Mouse (Mus musculus): ENCODE measurements around the gene Slc2a9. TPM values are rescaled to one million over a fixed set of nuclear protein-coding genes. Genes with fewer than 3 reads are reported as not detected.

The Slc2a9 gene
- polyA plus RNA-seq, 1 experiment from 2014 or later: 0.64 TPM

DNA sequence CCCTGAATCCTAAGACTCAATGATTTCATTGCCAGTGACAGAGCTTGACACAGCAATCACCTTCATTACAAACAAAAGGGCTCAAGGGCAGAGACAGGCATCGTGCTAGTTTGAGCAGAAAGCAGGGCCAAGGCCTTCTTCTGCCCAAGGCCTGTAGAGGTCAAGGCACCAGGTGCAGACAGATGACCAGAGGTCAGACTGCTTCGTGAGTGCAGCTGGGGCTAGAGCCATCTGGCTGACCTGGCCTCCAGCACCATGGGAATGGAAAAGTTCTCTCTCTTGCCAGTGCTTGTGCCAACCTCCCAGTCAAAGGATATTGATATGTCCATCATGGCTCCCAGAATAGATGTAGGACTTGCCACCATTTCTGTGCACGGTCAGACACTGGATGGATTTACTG is 33.9 kb upstream of the Slc2a9 start:
- no peak overlapping the region for H3K9ac ChIP-seq
- H3K36me3 ChIP-seq: peaks cover 100% of the 10 kb centered on the region
- no peak overlapping the region for H3K4me3 ChIP-seq
- peaks cover 10% of the 10 kb centered on the region; the same call in 1 of the 2 replicates for H3K4me1 ChIP-seq (replicated peaks)
- WGBS: 85% methylated on average over 3 of the region's 3 CpGs
- H3K4me2 ChIP-seq: no peak overlapping the region
- ATAC-seq (ENCODE audit: low read depth): no peak
- H3K27me3 ChIP-seq: no peaks in the 10 kb centered on the region
- no peak overlapping the region for H3K27ac ChIP-seq (replicated peaks)
- no peaks in the 10 kb centered on the region for H3K9me3 ChIP-seq

DNA sequence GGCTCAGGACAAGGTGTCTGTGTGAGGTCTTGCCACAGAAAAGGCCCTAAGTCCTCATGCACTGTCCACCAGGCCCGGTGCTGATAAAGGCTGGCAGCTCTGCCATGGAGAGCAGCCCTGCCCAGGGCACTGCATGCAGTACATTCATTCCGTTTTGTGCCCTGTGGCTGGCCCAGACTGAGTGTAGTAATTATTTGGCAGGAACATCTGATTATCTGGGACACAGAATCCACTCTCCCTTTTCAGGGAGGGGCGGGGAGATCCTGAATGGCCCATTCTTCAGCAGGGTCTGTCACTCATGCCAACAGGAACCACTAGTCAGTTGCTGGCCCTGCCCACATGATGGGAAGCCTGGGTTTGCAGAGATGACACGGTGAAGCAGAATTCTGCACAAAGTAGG is 29.1 kb upstream of the Slc2a9 start:
- no peaks in the 10 kb centered on the region for H3K9me3 ChIP-seq
- WGBS: 85% methylated on average over 4 of the region's 4 CpGs
- no peaks in the 10 kb centered on the region for H3K4me1 ChIP-seq (replicated peaks)
- H3K27ac ChIP-seq (replicated peaks): no peak overlapping the region
- peaks cover 100% of the 10 kb centered on the region for H3K36me3 ChIP-seq
- no peak overlapping the region for H3K4me2 ChIP-seq
- H3K9ac ChIP-seq: no peak overlapping the region
- no peaks in the 10 kb centered on the region for H3K27me3 ChIP-seq
- no peak; the same call in 1 of the 2 replicates for ATAC-seq (ENCODE audit: low read depth)
- no peak overlapping the region for H3K4me3 ChIP-seq

DNA sequence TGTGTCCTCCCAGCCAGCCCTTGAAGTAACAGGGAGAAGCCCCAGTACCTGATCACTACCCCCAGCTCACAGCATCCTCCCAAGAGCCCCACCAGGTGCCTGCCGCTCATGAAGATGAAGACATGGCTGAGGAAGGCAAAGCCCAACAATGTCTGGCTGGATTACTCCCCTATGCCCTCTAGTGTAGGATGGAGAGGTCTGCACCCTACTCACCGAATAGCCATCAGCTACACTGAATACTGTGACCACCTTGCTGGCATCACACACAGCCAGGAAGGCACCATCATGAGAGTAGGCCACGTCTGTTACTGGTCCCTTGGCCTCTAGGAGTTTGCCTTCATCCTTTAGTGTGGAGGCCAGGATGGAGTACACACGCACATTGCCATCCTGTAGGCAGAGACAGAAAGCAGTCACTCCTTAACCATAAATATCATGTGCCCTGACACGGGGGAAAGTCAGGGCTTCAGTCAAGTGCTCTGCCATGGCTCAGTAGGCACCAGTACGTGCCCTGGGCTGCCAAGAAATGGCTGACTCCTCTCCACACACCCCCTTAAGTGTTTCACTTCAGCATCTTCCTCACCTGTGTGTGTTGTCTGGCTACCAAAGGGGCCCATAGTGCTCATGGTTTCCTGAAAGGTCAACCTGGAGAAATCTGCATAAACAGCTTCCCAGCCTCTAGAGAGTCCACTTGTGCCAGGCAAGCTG is 26.9 kb upstream of the Slc2a9 start:
- Histone ChIP-seq H3K4me3 (no peak overlapping the region), H3K36me3 (peaks cover 98% of the 10 kb centered on the region), H3K9ac (no peak overlapping the region), H3K27ac (replicated peaks) (no peak overlapping the region), H3K27me3 (no peaks in the 10 kb centered on the region), H3K4me1 (replicated peaks) (no peaks in the 10 kb centered on the region), H3K9me3 (no peaks in the 10 kb centered on the region), H3K4me2 (no peak overlapping the region)
- 77% methylated on average over 6 of the region's 6 CpGs for WGBS
- ATAC-seq (ENCODE audit: low read depth): peak; percentile 57; the same call in 1 of the 2 replicates

DNA sequence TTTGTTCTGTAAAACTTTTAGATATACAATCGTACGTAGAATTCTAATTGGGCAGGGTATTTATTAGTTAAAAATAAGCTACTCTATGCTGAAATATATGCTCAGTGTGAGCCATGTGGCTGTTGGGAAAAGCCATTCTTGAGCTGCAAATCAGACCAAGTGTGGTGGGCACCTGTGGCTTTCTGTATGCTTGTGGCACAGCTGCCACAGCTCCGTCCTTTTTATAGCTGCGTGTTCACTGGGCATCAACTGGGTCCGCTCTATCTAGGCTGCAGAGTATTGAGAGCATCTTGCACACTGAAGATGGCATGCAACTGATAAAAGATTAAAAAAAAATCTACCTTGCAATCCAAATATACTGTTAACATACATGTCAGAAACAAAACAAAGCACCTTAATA is 20.0 kb upstream of the Slc2a9 start:
- Histone ChIP-seq H3K4me2 (no peak overlapping the region), H3K4me3 (no peak overlapping the region), H3K36me3 (peaks cover 29% of the 10 kb centered on the region), H3K9ac (no peak overlapping the region), H3K27me3 (no peaks in the 10 kb centered on the region), H3K4me1 (replicated peaks) (0 out of 2 replicates have a peak, but pooled peaks cover 2% of the 10 kb centered on the region), H3K9me3 (no peaks in the 10 kb centered on the region), H3K27ac (replicated peaks) (no peak overlapping the region)
- no peak for ATAC-seq (ENCODE audit: low read depth)
- 91% methylated on average over 5 of the region's 5 CpGs for WGBS

DNA sequence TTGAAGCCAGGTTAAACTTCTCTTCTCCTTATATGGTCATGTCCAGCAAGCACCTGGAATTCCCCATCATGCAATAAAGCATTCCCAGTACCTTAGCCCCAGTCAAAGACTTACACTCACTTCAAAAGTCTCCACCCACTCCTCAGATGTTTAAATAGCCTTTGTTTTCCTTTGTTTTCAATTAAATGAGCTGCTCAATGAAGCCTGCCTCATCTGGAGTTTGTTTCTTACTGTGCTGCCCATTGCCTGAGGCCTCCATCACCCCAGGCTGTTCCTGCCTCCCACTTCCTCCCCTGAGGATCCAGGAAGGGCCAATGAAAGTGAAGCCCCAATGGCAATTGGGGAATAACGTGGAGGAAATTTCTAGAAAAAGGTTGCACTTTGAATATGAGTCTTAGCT is 17.9 kb upstream of the Slc2a9 start:
- no peak overlapping the region for H3K9ac ChIP-seq
- 39% methylated on average over 1 of the region's 1 CpGs for WGBS
- H3K4me1 ChIP-seq (replicated peaks): 0 out of 2 replicates have a peak, but pooled peaks cover 2% of the 10 kb centered on the region
- no peaks in the 10 kb centered on the region for H3K9me3 ChIP-seq
- no peaks in the 10 kb centered on the region for H3K27me3 ChIP-seq
- H3K36me3 ChIP-seq: peaks cover 8% of the 10 kb centered on the region
- ATAC-seq (ENCODE audit: low read depth): no peak
- no peak overlapping the region for H3K4me2 ChIP-seq
- no peak overlapping the region for H3K27ac ChIP-seq (replicated peaks)
- no peak overlapping the region for H3K4me3 ChIP-seq

DNA sequence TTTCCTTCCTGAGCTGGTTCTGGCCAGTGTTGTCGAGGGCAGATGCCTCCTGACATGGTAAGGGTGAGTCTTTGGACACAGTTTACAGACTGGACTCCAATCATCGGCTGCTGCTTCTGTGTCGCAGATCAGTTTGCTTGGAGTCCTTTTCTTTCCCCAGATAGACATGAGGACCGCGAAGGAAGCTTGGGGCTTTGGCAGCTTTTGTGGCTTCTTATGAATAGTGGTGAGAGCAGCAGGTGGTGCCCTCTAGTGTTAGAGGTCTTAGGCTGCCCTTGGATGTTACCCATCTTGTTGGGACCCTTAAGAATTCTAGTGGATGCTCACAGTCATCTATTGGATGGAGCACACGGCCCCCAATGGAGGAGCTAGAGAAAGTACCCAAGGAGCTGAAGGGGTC is 13.3 kb upstream of the Slc2a9 start:
- Histone ChIP-seq H3K4me3 (no peak overlapping the region), H3K36me3 (no peaks in the 10 kb centered on the region), H3K9me3 (no peaks in the 10 kb centered on the region), H3K27ac (replicated peaks) (no peak overlapping the region), H3K4me1 (replicated peaks) (peaks cover 9% of the 10 kb centered on the region), H3K9ac (no peak overlapping the region), H3K4me2 (no peak overlapping the region), H3K27me3 (no peaks in the 10 kb centered on the region)
- WGBS: 62% methylated on average over 6 of the region's 6 CpGs
- no peak; the same call in 1 of the 2 replicates for ATAC-seq (ENCODE audit: low read depth)

DNA sequence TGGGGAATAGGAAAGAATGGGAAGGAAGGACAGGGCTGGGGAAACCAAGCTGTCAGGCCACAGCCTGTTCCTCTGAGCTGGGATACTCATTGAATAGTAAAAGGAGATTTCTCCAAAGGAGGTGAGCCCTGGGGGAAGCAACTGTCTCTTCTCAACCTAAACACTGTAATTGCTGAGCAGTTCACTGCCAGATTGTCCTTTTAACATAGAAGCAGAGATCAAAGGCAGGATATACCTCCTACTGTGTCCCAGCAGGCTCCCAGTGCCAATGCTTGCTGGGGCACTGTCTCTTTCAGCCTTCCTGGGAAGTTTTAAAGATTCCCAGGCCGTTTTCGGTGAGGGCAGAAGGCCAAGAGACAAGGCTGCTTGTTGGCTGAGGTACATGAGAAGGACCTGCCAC is 10.0 kb upstream of the Slc2a9 start:
- no peak for ATAC-seq (ENCODE audit: low read depth)
- WGBS: 0% methylated on average over 2 of the region's 2 CpGs

DNA sequence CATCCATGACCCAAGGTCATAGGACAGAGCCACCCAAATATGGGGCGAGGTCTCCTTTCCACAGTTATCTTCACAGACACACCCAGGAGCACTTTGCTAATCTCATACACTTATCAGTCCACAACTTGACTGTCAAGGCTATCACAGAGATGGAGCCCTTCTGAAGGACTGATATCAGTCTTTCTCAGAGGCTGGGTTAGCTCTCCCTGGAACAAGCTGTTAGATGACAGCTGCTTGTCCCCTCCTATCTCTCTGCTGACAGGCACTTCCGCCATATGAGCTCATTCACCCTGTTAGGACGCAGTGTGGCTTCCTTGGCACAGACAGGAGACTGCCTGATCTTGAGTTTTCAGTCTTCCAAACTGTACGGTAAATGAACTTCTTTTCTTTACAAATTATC is 6.6 kb upstream of the Slc2a9 start:
- H3K36me3 ChIP-seq: no peaks in the 10 kb centered on the region
- H3K9ac ChIP-seq: no peak overlapping the region
- H3K4me2 ChIP-seq: no peak overlapping the region
- WGBS: 88% methylated on average over 4 of the region's 4 CpGs
- no peak for ATAC-seq (ENCODE audit: low read depth)
- H3K27me3 ChIP-seq: no peaks in the 10 kb centered on the region
- H3K27ac ChIP-seq (replicated peaks): no peak overlapping the region
- H3K4me1 ChIP-seq (replicated peaks): peaks cover 8% of the 10 kb centered on the region
- H3K4me3 ChIP-seq: no peak overlapping the region
- no peaks in the 10 kb centered on the region for H3K9me3 ChIP-seq

More for the DNA sequence above, 10.0 kb upstream of the Slc2a9 start:
- no peak overlapping the region for H3K4me3 ChIP-seq
- H3K4me2 ChIP-seq: no peak overlapping the region
- H3K36me3 ChIP-seq: no peaks in the 10 kb centered on the region
- H3K4me1 ChIP-seq (replicated peaks): peaks cover 6% of the 10 kb centered on the region
- H3K27me3 ChIP-seq: no peaks in the 10 kb centered on the region
- no peaks in the 10 kb centered on the region for H3K9me3 ChIP-seq
- H3K9ac ChIP-seq: no peak overlapping the region
- no peak overlapping the region for H3K27ac ChIP-seq (replicated peaks)

DNA sequence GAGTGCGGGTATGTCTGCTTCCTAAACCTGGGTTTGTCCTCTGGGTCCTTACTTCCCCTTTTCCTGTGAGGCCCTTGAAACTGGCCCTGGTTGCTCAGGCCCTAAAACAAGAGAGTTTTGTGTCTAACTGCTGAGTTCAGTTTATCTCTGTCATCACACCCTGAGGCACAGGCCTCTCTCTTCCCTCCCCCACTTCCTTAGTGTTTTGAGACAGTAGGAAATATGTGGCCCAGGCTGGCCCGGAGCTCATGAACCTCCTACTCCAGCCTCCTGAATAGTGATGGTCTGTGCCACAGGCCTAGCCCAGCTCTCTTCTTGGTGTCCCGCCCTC is 2.5 kb upstream of the Slc2a9 start:
- 74% methylated on average over 3 of the region's 3 CpGs for WGBS
- Histone ChIP-seq H3K27me3 (no peaks in the 10 kb centered on the region), H3K9ac (no peak overlapping the region), H3K4me1 (replicated peaks) (peaks cover 6% of the 10 kb centered on the region; the same call in 1 of the 2 replicates), H3K36me3 (no peaks in the 10 kb centered on the region), H3K4me2 (no peak overlapping the region), H3K4me3 (no peak overlapping the region), H3K27ac (replicated peaks) (no peak overlapping the region), H3K9me3 (no peaks in the 10 kb centered on the region)
- ATAC-seq (ENCODE audit: low read depth): no peak

DNA sequence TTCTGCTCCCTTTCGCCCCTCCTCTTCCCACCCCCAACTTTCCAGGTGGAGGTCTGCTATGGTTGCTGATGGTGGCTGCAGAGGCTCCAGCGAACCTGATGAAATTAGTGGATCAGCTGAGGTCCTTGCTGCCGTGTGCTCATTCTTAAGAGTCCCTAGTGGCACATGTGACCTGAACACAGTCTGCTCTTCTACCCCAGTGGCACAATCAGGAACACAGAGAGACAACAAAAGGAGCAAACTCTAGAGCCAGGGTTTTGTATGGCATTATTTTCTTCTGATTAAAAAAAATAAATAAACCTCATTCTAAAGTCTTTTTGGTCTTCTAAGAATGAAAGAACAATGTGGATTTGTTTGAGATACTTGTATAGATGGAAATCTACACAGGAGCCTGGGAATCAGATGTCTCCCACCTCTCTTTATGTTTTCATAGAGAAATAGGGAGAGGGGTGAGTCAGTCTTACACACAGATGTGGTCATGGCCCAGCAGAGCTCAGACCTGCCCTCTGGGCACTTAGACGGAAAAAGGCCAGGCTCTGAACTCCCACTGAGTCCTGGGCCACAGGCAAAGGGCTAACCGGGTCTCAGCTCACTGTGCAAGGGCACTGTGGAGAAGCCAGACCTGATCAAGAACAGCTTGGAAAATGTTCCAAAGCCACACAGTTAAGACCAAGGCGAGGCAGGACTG is 1.9 kb upstream of the Slc2a9 start:
- Histone ChIP-seq H3K36me3 (no peaks in the 10 kb centered on the region), H3K4me3 (no peak overlapping the region), H3K27me3 (no peaks in the 10 kb centered on the region), H3K4me1 (replicated peaks) (peaks cover 6% of the 10 kb centered on the region; the same call in 1 of the 2 replicates), H3K9ac (no peak overlapping the region), H3K27ac (replicated peaks) (no peak overlapping the region), H3K4me2 (no peak overlapping the region), H3K9me3 (no peaks in the 10 kb centered on the region)
- no peak for ATAC-seq (ENCODE audit: low read depth)
- WGBS: 66% methylated on average over 6 of the region's 6 CpGs

DNA sequence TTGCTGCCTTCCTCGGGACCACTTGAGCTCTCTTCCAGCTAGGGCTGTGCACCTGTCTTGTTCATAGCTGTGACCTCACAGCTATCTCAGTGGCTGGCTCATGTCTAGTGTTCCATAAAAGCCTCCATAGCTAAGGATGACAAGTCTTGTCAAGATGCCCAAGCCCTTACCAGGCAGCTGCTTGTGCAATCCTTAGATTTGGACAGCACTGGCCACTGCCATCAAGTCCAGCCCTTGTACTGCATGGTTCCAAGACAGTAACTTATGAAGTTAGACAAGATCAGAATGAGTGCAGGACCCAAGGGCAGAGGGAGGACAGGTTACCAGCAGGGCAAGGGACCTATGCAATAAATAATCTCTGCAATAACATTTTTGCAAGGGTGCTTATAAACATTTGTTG is 1.2 kb upstream of the Slc2a9 start:
- no peak overlapping the region for H3K9ac ChIP-seq
- no peak overlapping the region for H3K4me2 ChIP-seq
- no peak for ATAC-seq (ENCODE audit: low read depth)
- H3K9me3 ChIP-seq: no peaks in the 10 kb centered on the region
- no peak overlapping the region for H3K4me3 ChIP-seq
- no peaks in the 10 kb centered on the region for H3K27me3 ChIP-seq
- WGBS: 77% methylated on average over 1 of the region's 1 CpGs
- no peak overlapping the region for H3K27ac ChIP-seq (replicated peaks)
- H3K4me1 ChIP-seq (replicated peaks): peaks cover 6% of the 10 kb centered on the region; the same call in 1 of the 2 replicates
- H3K36me3 ChIP-seq: no peaks in the 10 kb centered on the region

DNA sequence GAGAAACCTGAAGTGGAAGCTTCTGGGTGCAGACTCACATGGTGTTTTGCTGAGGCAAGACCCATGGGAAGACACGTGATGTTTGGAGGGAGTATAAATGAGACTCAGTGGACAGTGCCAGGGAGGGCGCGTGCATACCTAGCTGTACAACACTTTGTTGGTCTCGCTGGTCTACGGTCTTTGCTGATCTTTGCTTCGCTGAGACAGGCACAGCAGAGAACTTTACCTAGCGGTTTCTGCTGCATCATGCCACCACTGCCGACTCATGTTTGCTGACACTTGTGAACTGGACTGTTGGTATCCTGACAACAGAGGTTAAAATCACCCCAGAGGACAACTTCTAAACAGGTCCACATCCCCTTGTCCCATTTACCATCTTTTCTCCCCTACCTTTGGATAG is 2.9 kb downstream of the Slc2a9 start:
- no peaks in the 10 kb centered on the region for H3K36me3 ChIP-seq
- ATAC-seq (ENCODE audit: low read depth): no peak
- H3K4me2 ChIP-seq: no peak overlapping the region
- H3K4me3 ChIP-seq: no peak overlapping the region
- no peaks in the 10 kb centered on the region for H3K27me3 ChIP-seq
- 93% methylated on average over 8 of the region's 8 CpGs for WGBS
- no peaks in the 10 kb centered on the region for H3K9me3 ChIP-seq
- no peak overlapping the region for H3K9ac ChIP-seq
- H3K4me1 ChIP-seq (replicated peaks): peaks cover 6% of the 10 kb centered on the region; the same call in 1 of the 2 replicates
- H3K27ac ChIP-seq (replicated peaks): no peak overlapping the region
